Mouse (Mus musculus): ENCODE results near the gene Unc119b.

GRCm38 (mm10) chr5:115127421-115128179, 7.2 kb downstream of the Unc119b start:
- TF ChIP-seq CTCF (IDR thresholded peaks at IDR 0.05; ENCODE audit: low read depth) (no peak), EP300 (IDR thresholded peaks at IDR 0.05; ENCODE audit: low read depth) (no peak)

Measured in liver, embryonic 14.5 days (tissue).